Mouse (Mus musculus) cerebellum, adult 11 months (tissue): ENCODE measurements at regions not wholly inside any gene's neighbourhood (a gene's known extent, or its start where the extent isn't known, plus 50 kb on each side); places are given as distances from the start of the nearest gene placed in this dataset.

ENCODE experiments used
- DNase-seq: peaks from one replicate; pipeline ENCODE4 v3.0.0; 2022

DNA sequence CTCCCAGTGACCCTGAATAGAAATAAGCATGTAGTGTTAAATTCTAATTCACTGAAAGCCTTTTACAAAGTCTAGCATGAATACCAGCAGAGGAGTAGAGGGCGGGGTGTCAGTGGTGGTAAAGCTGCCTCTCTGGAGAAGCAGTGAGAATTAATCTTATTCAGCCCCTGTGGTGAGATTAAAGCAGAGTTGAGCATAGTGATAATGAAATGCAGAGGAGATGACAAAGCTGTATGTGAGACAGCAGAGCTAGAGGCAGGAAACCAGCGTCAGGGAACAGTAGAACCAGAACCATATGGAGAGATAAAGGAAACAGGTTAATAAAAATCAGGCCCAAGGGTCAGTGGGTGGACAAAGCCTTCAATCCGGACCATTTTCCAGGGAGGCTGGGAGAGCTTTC lies 1827.2 kb downstream of the Poteg start:
- no peak for DNase-seq

DNA sequence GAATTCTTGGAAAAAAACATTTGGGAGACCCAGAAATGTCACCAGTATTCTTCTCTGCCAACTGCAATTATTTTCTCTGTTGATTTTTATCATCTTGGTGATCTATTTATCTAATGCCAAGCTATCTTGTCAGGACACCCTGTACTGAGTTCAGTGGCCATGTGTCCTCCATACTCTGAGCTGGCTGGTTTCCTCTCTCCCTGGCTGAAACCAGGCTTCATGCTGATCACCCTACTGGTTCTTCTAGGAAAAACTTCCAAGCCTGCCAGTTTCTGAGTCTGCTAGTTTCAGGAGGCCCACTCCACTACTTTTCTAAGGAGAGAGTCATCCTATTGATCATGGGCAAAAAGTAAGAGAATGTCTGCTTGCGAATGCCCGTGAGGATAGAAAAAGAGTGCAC lies 1831.2 kb downstream of the Poteg start:
- peak; percentile 2 for DNase-seq

DNA sequence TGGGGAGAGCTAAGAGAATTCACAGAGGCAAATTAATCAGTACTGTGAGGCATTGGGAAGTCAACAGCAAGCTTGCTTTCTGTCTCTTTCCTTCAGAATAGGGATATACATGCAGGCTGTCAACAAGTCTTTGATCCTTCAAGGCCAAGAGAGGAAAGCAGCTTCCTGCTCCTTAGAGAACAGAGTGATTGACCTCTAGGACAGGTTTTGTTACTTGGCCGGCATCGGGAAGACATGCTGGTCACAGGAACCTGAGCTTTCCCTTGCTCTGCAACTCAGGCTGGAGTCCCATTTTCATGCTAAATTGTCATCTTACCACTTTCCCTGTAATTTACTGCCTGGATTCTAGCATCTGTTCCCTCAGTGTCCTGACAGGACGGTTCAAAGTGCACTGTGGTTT lies 1831.8 kb downstream of the Poteg start:
- no peak for DNase-seq

DNA sequence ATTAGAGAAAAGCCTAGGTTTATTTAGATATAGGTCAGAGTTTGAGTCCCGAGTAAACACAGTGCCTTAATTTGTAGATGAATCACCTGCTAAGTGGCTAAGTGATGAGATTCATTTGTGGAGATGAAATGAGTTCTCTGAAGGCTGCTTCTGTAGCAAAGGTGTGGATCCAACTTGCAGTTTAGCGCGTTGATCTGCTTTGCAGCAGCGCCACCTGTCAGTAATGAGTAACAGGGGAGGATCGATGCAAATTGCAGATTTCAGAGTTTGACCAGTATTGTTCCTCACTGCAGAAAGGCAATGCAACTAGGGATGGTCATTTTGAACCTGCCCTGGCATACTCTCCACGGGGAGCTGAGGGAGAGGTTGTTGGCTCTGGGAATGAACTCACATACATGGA lies 1842.9 kb downstream of the Poteg start:
- DNase-seq = no peak
